In the genomic region with DNA sequence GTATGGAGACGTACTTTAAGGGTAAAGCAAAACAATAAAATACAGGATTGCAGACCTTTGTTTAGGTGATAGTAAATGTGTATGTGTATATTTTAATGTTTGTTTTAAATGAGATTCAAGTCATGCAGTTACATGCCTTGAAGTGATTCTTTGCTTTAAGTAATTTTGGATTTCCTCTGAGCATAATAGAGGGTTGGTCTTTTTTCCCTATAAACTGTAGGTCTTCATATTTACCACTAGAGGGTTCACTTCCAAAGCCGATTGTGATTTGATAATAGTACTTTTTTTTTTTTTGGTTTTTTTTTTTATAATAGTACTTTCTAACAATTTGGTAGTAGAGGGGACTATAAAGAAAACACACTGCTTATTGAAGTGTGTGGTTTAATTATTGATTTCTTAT, we compare ENCODE assay signal across 13 mouse cellular contexts. TPM values are rescaled to one million over a fixed set of nuclear protein-coding genes. Genes with fewer than 3 reads are reported as not detected.
A peak's percentile ranks its signal among the peaks of the same experiment; 100 is the strongest.
DNase-seq lines count a peak whose midpoint lies in the region; ATAC-seq and TF ChIP-seq lines count a peak whose summit lies in the region.
"Had no signal": no experiment of that assay in that cellular context is flagged by ENCODE, and none has a peak within 500 bp of the region (broad histone marks: within the 10 kb centered on the region; RNA-seq: fewer than 3 reads in every experiment).

No protein-coding gene starts in this region.

- no peak for TF ChIP-seq POLR2A in thymus, adult 2 months (IDR thresholded peaks at IDR 0.05; ENCODE audit: control insufficient read depth, extremely low read depth, insufficient read depth, low read length, poor library complexity)

- no peaks in the 10 kb centered on the region for H3K4me1 ChIP-seq in heart, postnatal 0 days (ENCODE audit: control insufficient read depth, insufficient read depth)
- H3K4me1 ChIP-seq in heart, embryonic 11.5 days (ENCODE audit: control insufficient read depth, insufficient read depth, low read length), result no peaks in the 10 kb centered on the region
- H3K4me1 ChIP-seq in midbrain, embryonic 15.5 days, result no peaks in the 10 kb centered on the region
- H3K4me1 ChIP-seq in midbrain, embryonic 13.5 days (replicated peaks), result no peaks in the 10 kb centered on the region
- no peaks in the 10 kb centered on the region for H3K4me1 ChIP-seq in thymus, adult 2 months (replicated peaks; ENCODE audit: control insufficient read depth, insufficient read depth, low read length)
- H3K4me1 ChIP-seq: forebrain, embryonic 12.5 days; limb, embryonic 13.5 days; megakaryocyte, embryonic 14.5 days; stomach, embryonic 15.5 days had no signal

- no peak overlapping the region for H3K9ac ChIP-seq in heart, postnatal 0 days (replicated peaks; ENCODE audit: low read depth, low read length)
- H3K9ac ChIP-seq in heart, embryonic 11.5 days (ENCODE audit: low read depth, low read length), result no peak overlapping the region
- H3K9ac ChIP-seq in midbrain, embryonic 15.5 days, result no peak overlapping the region
- H3K9ac ChIP-seq in midbrain, embryonic 13.5 days (replicated peaks), result no peak overlapping the region
- H3K9ac ChIP-seq: forebrain, embryonic 12.5 days; limb, embryonic 13.5 days; stomach, embryonic 15.5 days had no signal

- no peak overlapping the region for H3K4me2 ChIP-seq in heart, postnatal 0 days (ENCODE audit: low read depth, low read length)
- H3K4me2 ChIP-seq in heart, embryonic 11.5 days, result no peak overlapping the region
- H3K4me2 ChIP-seq in midbrain, embryonic 15.5 days, result no peak overlapping the region
- H3K4me2 ChIP-seq in midbrain, embryonic 13.5 days (replicated peaks), result no peak overlapping the region
- H3K4me2 ChIP-seq: forebrain, embryonic 12.5 days; limb, embryonic 13.5 days; stomach, embryonic 15.5 days had no signal

- no peak for DNase-seq in heart, postnatal 0 days (ENCODE audit: low spot score)
- DNase-seq in thymus, adult 2 months, result no peak
- no peak for DNase-seq in cerebellum, adult 11-12 months
- DNase-seq in left cerebral cortex, adult 18-20 months (ENCODE audit: low spot score in 2 of 2), result no peak
- DNase-seq: heart, postnatal 10 days had no signal

- WGBS in heart, postnatal 0 days, result 64% methylated on average over 2 of the region's 2 CpGs
- WGBS in heart, embryonic 11.5 days (ENCODE audit: insufficient replicate concordance), result 76% methylated on average over 2 of the region's 2 CpGs
- 80% methylated on average over 2 of the region's 2 CpGs for WGBS in midbrain, embryonic 15.5 days
- 76% methylated on average over 2 of the region's 2 CpGs for WGBS in midbrain, embryonic 13.5 days
- 58% methylated on average over 2 of the region's 2 CpGs for WGBS in thymus, adult 2 months

- peaks cover 27% of the 10 kb centered on the region for H3K36me3 ChIP-seq in heart, postnatal 0 days (replicated peaks; ENCODE audit: control insufficient read depth, insufficient read depth, low read length)
- H3K36me3 ChIP-seq in heart, embryonic 11.5 days (ENCODE audit: control insufficient read depth, insufficient read depth, low read length), result peaks cover 5% of the 10 kb centered on the region; the same call in 1 of the 2 replicates
- H3K36me3 ChIP-seq in midbrain, embryonic 15.5 days (replicated peaks), result peaks cover 13% of the 10 kb centered on the region
- peaks cover 27% of the 10 kb centered on the region for H3K36me3 ChIP-seq in midbrain, embryonic 13.5 days
- peaks cover 14% of the 10 kb centered on the region for H3K36me3 ChIP-seq in thymus, adult 2 months (ENCODE audit: control insufficient read depth, insufficient read depth, low read length)

- H3K4me3 ChIP-seq in heart, postnatal 0 days (ENCODE audit: low read depth, low read length), result no peak overlapping the region
- H3K4me3 ChIP-seq in heart, embryonic 11.5 days (ENCODE audit: low read depth, low read length), result no peak overlapping the region
- H3K4me3 ChIP-seq in midbrain, embryonic 15.5 days, result no peak overlapping the region
- H3K4me3 ChIP-seq in midbrain, embryonic 13.5 days (replicated peaks), result no peak overlapping the region
- no peak overlapping the region for H3K4me3 ChIP-seq in thymus, adult 2 months (ENCODE audit: control insufficient read depth, insufficient read depth, low read length)
- H3K4me3 ChIP-seq: forebrain, embryonic 12.5 days; limb, embryonic 13.5 days; megakaryocyte, embryonic 14.5 days; stomach, embryonic 15.5 days had no signal

- no peak for TF ChIP-seq EP300 in heart, postnatal 0 days (IDR thresholded peaks at IDR 0.05; ENCODE audit: low read depth)

- no peaks in the 10 kb centered on the region for H3K27me3 ChIP-seq in heart, postnatal 0 days (ENCODE audit: control insufficient read depth, insufficient read depth, low read length)
- H3K27me3 ChIP-seq in heart, embryonic 11.5 days (ENCODE audit: control insufficient read depth, insufficient read depth, low read length), result no peaks in the 10 kb centered on the region
- no peaks in the 10 kb centered on the region for H3K27me3 ChIP-seq in midbrain, embryonic 15.5 days (replicated peaks)
- H3K27me3 ChIP-seq in midbrain, embryonic 13.5 days, result no peaks in the 10 kb centered on the region
- no peaks in the 10 kb centered on the region for H3K27me3 ChIP-seq in thymus, adult 2 months (ENCODE audit: control insufficient read depth, insufficient read depth, low read length)
- H3K27me3 ChIP-seq: forebrain, embryonic 12.5 days; limb, embryonic 13.5 days; megakaryocyte, embryonic 14.5 days; stomach, embryonic 15.5 days had no signal

- no peak for ATAC-seq in heart, postnatal 0 days (ENCODE audit: insufficient read depth, low read depth)
- ATAC-seq in heart, embryonic 11.5 days (replicated peaks; ENCODE audit: insufficient number of reproducible peaks, low FRiP score, low TSS enrichment), result no peak
- ATAC-seq in midbrain, embryonic 15.5 days (replicated peaks), result 0 out of 2 replicates have a peak, but pooled peaks have one; percentile 24
- ATAC-seq in midbrain, embryonic 13.5 days, result no peak
- ATAC-seq in hematopoietic stem cell, adult 5-6 weeks (replicated peaks in 1 of 2; ENCODE audit: insufficient read depth in 1 of 2, low FRiP score in 2 of 2, low TSS enrichment in 1 of 2, low read depth in 1 of 2, poor library complexity in 2 of 2, severe bottlenecking in 2 of 2), result peak; percentile 46 to 74; a peak in 3 of 4 replicates

- peak; percentile 45 for TF ChIP-seq CTCF in heart, postnatal 0 days (IDR thresholded peaks at IDR 0.05; ENCODE audit: low read depth)
- no peak for TF ChIP-seq CTCF in thymus, adult 2 months (IDR thresholded peaks at IDR 0.05; ENCODE audit: borderline replicate concordance, control insufficient read depth, extremely low read depth, insufficient read depth, low read length, poor library complexity)

- no peaks in the 10 kb centered on the region for H3K9me3 ChIP-seq in heart, postnatal 0 days (replicated peaks; ENCODE audit: control insufficient read depth, low read length)
- H3K9me3 ChIP-seq in heart, embryonic 11.5 days (replicated peaks; ENCODE audit: control insufficient read depth, low read length), result no peaks in the 10 kb centered on the region
- no peaks in the 10 kb centered on the region for H3K9me3 ChIP-seq in midbrain, embryonic 15.5 days
- no peaks in the 10 kb centered on the region for H3K9me3 ChIP-seq in midbrain, embryonic 13.5 days
- H3K9me3 ChIP-seq: forebrain, embryonic 12.5 days; limb, embryonic 13.5 days; megakaryocyte, embryonic 14.5 days; stomach, embryonic 15.5 days had no signal

- no peak overlapping the region for H3K27ac ChIP-seq in heart, postnatal 0 days (ENCODE audit: low read depth)
- no peak overlapping the region for H3K27ac ChIP-seq in heart, embryonic 11.5 days (ENCODE audit: low read depth, low read length)
- H3K27ac ChIP-seq in midbrain, embryonic 15.5 days, result no peak overlapping the region
- H3K27ac ChIP-seq in midbrain, embryonic 13.5 days, result no peak overlapping the region
- no peak overlapping the region for H3K27ac ChIP-seq in thymus, adult 2 months (ENCODE audit: control insufficient read depth, insufficient read depth, low read length)
- H3K27ac ChIP-seq: forebrain, embryonic 12.5 days; limb, embryonic 13.5 days; stomach, embryonic 15.5 days had no signal

RNA-seq across cellular contexts. Expression of a gene that starts 18.3 kb away (rescaled TPM):
- total RNA-seq in heart, postnatal 0 days (2014; rRNA removed; ENCODE audit: low replicate concordance), result 9.8 and 14.7 TPM in 2 replicates
- 56.7 and 63.7 TPM in 2 replicates for polyA plus RNA-seq in heart, postnatal 0 days (2015; fragmentation: Nextera tagmentation; extraction: Ambion mirVana)
- polyA plus RNA-seq in heart, embryonic 11.5 days (2014; fragmentation: Nextera tagmentation; extraction: Ambion mirVana), result 75.4 and 77.7 TPM in 2 replicates
- polyA plus RNA-seq in midbrain, embryonic 15.5 days (2015; fragmentation: Nextera tagmentation; extraction: Ambion mirVana), result 76.8 and 82.7 TPM in 2 replicates
- polyA plus RNA-seq in midbrain, embryonic 13.5 days (2015; fragmentation: Nextera tagmentation; extraction: Ambion mirVana), result 103 and 107 TPM in 2 replicates
- 77.7 and 116 TPM in 2 replicates for total RNA-seq in hematopoietic stem cell, adult 5-6 weeks (2017)
- 26.3 and 32.2 TPM in 2 replicates for polyA plus RNA-seq in thymus, adult 2 months (2012; rRNA removed)
- 10 to 100 TPM; 47.2 to 47.6 TPM for total RNA-seq in left cerebral cortex, adult 18-20 months (2021)

Comparison
In these comparisons a context has a peak if more than half of its experiments do, and no peak if none do; other contexts are left out.
1. ATAC-seq: peak in midbrain, embryonic 15.5 days (single experiment) and hematopoietic stem cell, adult 5-6 weeks (2 of 2); none in heart, postnatal 0 days (single experiment), heart, embryonic 11.5 days (single experiment) and midbrain, embryonic 13.5 days (single experiment).